In the genomic region with DNA sequence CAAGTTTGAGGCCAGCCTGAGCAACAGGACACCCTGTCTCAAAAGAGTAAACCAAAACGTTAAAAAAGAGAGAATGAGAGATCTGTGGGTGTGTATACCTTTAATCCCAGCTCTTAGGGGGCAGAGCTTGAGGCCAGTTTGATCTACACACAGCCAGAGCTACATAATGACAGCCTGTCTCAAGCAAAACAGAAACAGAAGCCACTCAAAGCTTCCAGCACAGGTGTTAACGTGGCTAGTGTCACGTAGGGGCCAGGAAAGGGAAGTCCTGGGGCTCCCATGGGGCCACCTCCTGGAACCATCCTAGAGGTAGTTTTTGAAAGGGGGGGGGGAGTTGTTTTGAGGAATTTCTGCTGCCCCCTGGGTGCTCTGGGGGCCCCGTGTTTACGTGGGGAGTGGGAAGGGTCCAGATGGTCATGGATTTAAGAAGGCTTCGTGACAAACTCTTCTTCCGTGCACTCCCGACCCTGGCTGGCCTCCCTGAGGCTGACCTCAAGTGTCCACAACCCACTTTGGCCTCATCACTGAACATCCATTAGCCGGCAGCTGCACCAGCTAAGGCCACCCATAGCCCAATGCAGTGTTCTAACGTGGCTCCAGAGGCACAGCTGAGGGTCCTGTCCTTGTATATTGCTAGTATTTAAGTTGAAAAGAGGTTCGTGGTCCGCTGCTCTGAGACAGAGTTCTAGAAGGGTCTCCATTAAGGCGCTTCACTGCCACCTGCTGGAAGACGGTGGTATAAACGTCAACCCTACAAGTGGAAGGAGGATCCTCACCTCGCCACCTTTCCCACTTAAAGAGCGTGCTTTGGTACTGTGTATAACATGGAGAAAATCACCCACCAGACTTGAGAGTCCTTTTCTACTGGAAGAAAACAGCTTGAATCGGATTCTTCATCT, we compare ENCODE assay signal across 8 mouse cellular contexts. TPM values are rescaled to one million over a fixed set of nuclear protein-coding genes. Genes with fewer than 3 reads are reported as not detected.
A peak's percentile ranks its signal among the peaks of the same experiment; 100 is the strongest.
DNase-seq lines count a peak whose midpoint lies in the region; ATAC-seq and TF ChIP-seq lines count a peak whose summit lies in the region.

No protein-coding gene starts in this region.

- H3ac ChIP-seq in C2C12 (ENCODE audit: control insufficient read depth, insufficient read length, low read depth) = peak overlapping the region; percentile 27

- no peaks in the 10 kb centered on the region for H3K79me3 ChIP-seq in C2C12 (ENCODE audit: low read depth)

- peak; percentile 56 for TF ChIP-seq CTCF in C2C12 (IDR thresholded peaks at IDR 0.05; ENCODE audit: control insufficient read depth, insufficient read depth, insufficient read length)
- TF ChIP-seq CTCF in olfactory bulb, adult 2 months (IDR thresholded peaks at IDR 0.05; ENCODE audit: insufficient read depth, low read depth, low read length) = peak; percentile 39

- peaks cover 35% of the 10 kb centered on the region for H3K4me1 ChIP-seq in embryonic facial prominence, embryonic 10.5 days
- peaks cover 23% of the 10 kb centered on the region for H3K4me1 ChIP-seq in heart, embryonic 10.5 days
- peaks cover 32% of the 10 kb centered on the region for H3K4me1 ChIP-seq in liver, embryonic 13.5 days (replicated peaks)
- peaks cover 4% of the 10 kb centered on the region for H3K4me1 ChIP-seq in olfactory bulb, adult 2 months (ENCODE audit: control insufficient read depth, insufficient read depth, low read length)

- H3K4me2 ChIP-seq in liver, embryonic 13.5 days = peak overlapping the region; percentile 33; the same call in 1 of the 2 replicates

- no peak for TF ChIP-seq POLR2A in olfactory bulb, adult 2 months (IDR thresholded peaks at IDR 0.05; ENCODE audit: insufficient read depth, low read depth, low read length)

- no peaks in the 10 kb centered on the region for H3K27me3 ChIP-seq in C2C12 (ENCODE audit: control insufficient read depth, insufficient read depth, insufficient read length)
- H3K27me3 ChIP-seq in embryonic facial prominence, embryonic 10.5 days (replicated peaks; ENCODE audit: low read depth, poor library complexity, severe bottlenecking) = no peaks in the 10 kb centered on the region
- H3K27me3 ChIP-seq in heart, embryonic 10.5 days (ENCODE audit: insufficient read depth, poor library complexity, severe bottlenecking) = 0 out of 2 replicates have a peak, but pooled peaks cover 7% of the 10 kb centered on the region
- no peaks in the 10 kb centered on the region for H3K27me3 ChIP-seq in liver, embryonic 13.5 days

- no peak overlapping the region for H3K4me3 ChIP-seq in C2C12 (ENCODE audit: insufficient read depth, poor library complexity, severe bottlenecking)
- 0 out of 2 replicates have a peak overlapping the region, but pooled peaks have one; percentile 12 for H3K4me3 ChIP-seq in embryonic facial prominence, embryonic 10.5 days
- H3K4me3 ChIP-seq in heart, embryonic 10.5 days = no peak overlapping the region
- no peak overlapping the region for H3K4me3 ChIP-seq in liver, embryonic 13.5 days (replicated peaks)
- H3K4me3 ChIP-seq in olfactory bulb, adult 2 months (ENCODE audit: insufficient read depth, low read depth, low read length) = no peak overlapping the region

- H3K27ac ChIP-seq in embryonic facial prominence, embryonic 10.5 days (replicated peaks) = peak overlapping the region; percentile 64
- peak overlapping the region; percentile 38; the same call in 1 of the 2 replicates for H3K27ac ChIP-seq in heart, embryonic 10.5 days
- H3K27ac ChIP-seq in liver, embryonic 13.5 days = no peak overlapping the region
- H3K27ac ChIP-seq in olfactory bulb, adult 2 months (ENCODE audit: insufficient read depth, low read depth, low read length) = no peak overlapping the region

- no peak for ATAC-seq in liver, embryonic 13.5 days (ENCODE audit: low read depth)

- no peaks in the 10 kb centered on the region for H3K36me3 ChIP-seq in C2C12 (ENCODE audit: control insufficient read depth, insufficient read depth)
- H3K36me3 ChIP-seq in embryonic facial prominence, embryonic 10.5 days (replicated peaks) = no peaks in the 10 kb centered on the region
- no peaks in the 10 kb centered on the region for H3K36me3 ChIP-seq in heart, embryonic 10.5 days
- H3K36me3 ChIP-seq in liver, embryonic 13.5 days = no peaks in the 10 kb centered on the region

- WGBS in embryonic facial prominence, embryonic 10.5 days = 18% methylated on average over 18 of the region's 18 CpGs
- 18% methylated on average over 18 of the region's 18 CpGs for WGBS in heart, embryonic 10.5 days
- WGBS in liver, embryonic 13.5 days (ENCODE audit: insufficient replicate concordance) = 14% methylated on average over 18 of the region's 18 CpGs
- WGBS in olfactory bulb, adult 2 months = 15% methylated on average over 18 of the region's 18 CpGs

- H3K9ac ChIP-seq in liver, embryonic 13.5 days = peak overlapping the region; percentile 36; the same call in 1 of the 2 replicates

- no peaks in the 10 kb centered on the region for H3K9me3 ChIP-seq in embryonic facial prominence, embryonic 10.5 days
- no peaks in the 10 kb centered on the region for H3K9me3 ChIP-seq in heart, embryonic 10.5 days
- H3K9me3 ChIP-seq in liver, embryonic 13.5 days (replicated peaks) = 0 out of 2 replicates have a peak, but pooled peaks cover 4% of the 10 kb centered on the region

- H3K79me2 ChIP-seq in C2C12 (ENCODE audit: control insufficient read depth, insufficient read depth) = no peaks in the 10 kb centered on the region

- peak; percentile 87 for DNase-seq in adrenal gland, postnatal 25 days
- DNase-seq in embryonic facial prominence, embryonic 10.5 days (ENCODE audit: low spot score) = peak; percentile 89
- DNase-seq in heart, embryonic 10.5 days (ENCODE audit: low spot score) = peak; percentile 92
- peak; percentile 96 for DNase-seq in kidney, postnatal 10 days
- DNase-seq in liver, embryonic 13.5 days = peak; percentile 73
- peak; percentile 68 for DNase-seq in testis, postnatal 14 days (ENCODE audit: low spot score)

TF ChIP-seq in C2C12, 6 proteins besides CTCF, POLR2A, EP300 and RAD21:
- TF ChIP-seq USF1 (IDR thresholded peaks at IDR 0.05; ENCODE audit: low read depth) = no peak
- no peak for TF ChIP-seq MAX (IDR thresholded peaks at IDR 0.05)
- no peak for TF ChIP-seq MYOG (IDR thresholded peaks at IDR 0.05; ENCODE audit: control insufficient read depth, extremely low read depth, insufficient read length)
- no peak for TF ChIP-seq CEBPB (IDR thresholded peaks at IDR 0.05; ENCODE audit: low read depth)
- TF ChIP-seq FOSL1 (IDR thresholded peaks at IDR 0.05; ENCODE audit: insufficient read depth, low read length, poor library complexity, severe bottlenecking) = no peak
TF ChIP-seq in C2C12: peak in this region for 0.

RNA-seq across cellular contexts. Expression of gene Fance, which starts 4.8 kb away (rescaled TPM):
- polyA plus RNA-seq in C2C12 (2012; fragmentation: generic; extraction: Trizol) = 42.0 TPM
- total RNA-seq in adrenal gland, postnatal 25 days (2021) = 34.6 and 35.0 TPM in 2 replicates
- 28.4 and 30.9 TPM in 2 replicates for polyA plus RNA-seq in embryonic facial prominence, embryonic 10.5 days (2016; fragmentation: Nextera tagmentation; extraction: Ambion mirVana)
- polyA plus RNA-seq in heart, embryonic 10.5 days (2016; fragmentation: Nextera tagmentation; extraction: Ambion mirVana) = 25.8 and 30.6 TPM in 2 replicates
- polyA plus RNA-seq in liver, embryonic 13.5 days (2015; fragmentation: Nextera tagmentation; extraction: Ambion mirVana) = 11.3 and 13.5 TPM in 2 replicates
- polyA plus RNA-seq in olfactory bulb, adult 2 months (2012; ENCODE audit: insufficient read depth, insufficient read length, low replicate concordance, missing spikeins) = not detected in 2 replicates

RNA-seq across cellular contexts. Expression of gene Rpl10a, which starts 19.7 kb away (rescaled TPM):
- polyA plus RNA-seq in C2C12 (2012; fragmentation: generic; extraction: Trizol) = 3,499 TPM
- 789 and 848 TPM in 2 replicates for total RNA-seq in adrenal gland, postnatal 25 days (2021)
- polyA plus RNA-seq in embryonic facial prominence, embryonic 10.5 days (2016; fragmentation: Nextera tagmentation; extraction: Ambion mirVana) = 539 and 546 TPM in 2 replicates
- 345 and 365 TPM in 2 replicates for polyA plus RNA-seq in heart, embryonic 10.5 days (2016; fragmentation: Nextera tagmentation; extraction: Ambion mirVana)
- 372 and 464 TPM in 2 replicates for polyA plus RNA-seq in liver, embryonic 13.5 days (2015; fragmentation: Nextera tagmentation; extraction: Ambion mirVana)
- 1,471 TPM in 1 of 2 replicates, not detected in the other for polyA plus RNA-seq in olfactory bulb, adult 2 months (2012; ENCODE audit: insufficient read depth, insufficient read length, low replicate concordance, missing spikeins)

RNA-seq across cellular contexts. Expression of gene Tead3, which starts 42.1 kb away (rescaled TPM):
- 21.5 TPM for polyA plus RNA-seq in C2C12 (2012; fragmentation: generic; extraction: Trizol)
- 10.4 and 13.6 TPM in 2 replicates for total RNA-seq in adrenal gland, postnatal 25 days (2021)
- 8.4 and 9.2 TPM in 2 replicates for polyA plus RNA-seq in embryonic facial prominence, embryonic 10.5 days (2016; fragmentation: Nextera tagmentation; extraction: Ambion mirVana)
- polyA plus RNA-seq in heart, embryonic 10.5 days (2016; fragmentation: Nextera tagmentation; extraction: Ambion mirVana) = 6.3 and 6.5 TPM in 2 replicates
- polyA plus RNA-seq in liver, embryonic 13.5 days (2015; fragmentation: Nextera tagmentation; extraction: Ambion mirVana) = 0.76 and 0.96 TPM in 2 replicates
- polyA plus RNA-seq in olfactory bulb, adult 2 months (2012; ENCODE audit: insufficient read depth, insufficient read length, low replicate concordance, missing spikeins) = not detected in 2 replicates

RNA-seq across cellular contexts. Expression of gene Tulp1, which starts 56.5 kb away (rescaled TPM):
- polyA plus RNA-seq in C2C12 (2012; fragmentation: generic; extraction: Trizol) = 0.27 TPM
- total RNA-seq in adrenal gland, postnatal 25 days (2021) = not detected in 2 replicates
- polyA plus RNA-seq in embryonic facial prominence, embryonic 10.5 days (2016; fragmentation: Nextera tagmentation; extraction: Ambion mirVana) = 3.4 and 4.9 TPM in 2 replicates
- polyA plus RNA-seq in heart, embryonic 10.5 days (2016; fragmentation: Nextera tagmentation; extraction: Ambion mirVana) = 5.0 and 5.7 TPM in 2 replicates
- 0.52 and 1.3 TPM in 2 replicates for polyA plus RNA-seq in liver, embryonic 13.5 days (2015; fragmentation: Nextera tagmentation; extraction: Ambion mirVana)
- polyA plus RNA-seq in olfactory bulb, adult 2 months (2012; ENCODE audit: insufficient read depth, insufficient read length, low replicate concordance, missing spikeins) = not detected in 2 replicates

Comparison
In these comparisons a context has a peak if more than half of its experiments do, and no peak if none do; other contexts are left out.
1. H3K27ac ChIP-seq: peak in embryonic facial prominence, embryonic 10.5 days (single experiment) and heart, embryonic 10.5 days (single experiment); none in liver, embryonic 13.5 days (single experiment) and olfactory bulb, adult 2 months (single experiment).
2. RNA of gene Fance, which starts 4.8 kb away (polyA plus RNA-seq): 42.0 TPM in C2C12 (single experiment), 28.4 to 30.9 TPM in embryonic facial prominence, embryonic 10.5 days, 25.8 to 30.6 TPM in heart, embryonic 10.5 days and 11.3 to 13.5 TPM in liver, embryonic 13.5 days; not detected in olfactory bulb, adult 2 months; every median in the first group is over 10 times any median in the second.
3. Peak in every context shown above with its lines, with median percentiles within 50 percentile points of each other: DNase-seq.